ENCODE assay signal across 12 mouse cellular contexts in genomic region chr7:123046473-123047091, GRCm38 (mm10).
DNase-seq lines count a peak whose midpoint lies in the region; ATAC-seq lines count a peak whose summit lies in the region.
"Had no signal": no experiment of that assay in that cellular context is flagged by ENCODE, and none has a peak within 500 bp of the region (broad histone marks: within the 10 kb centered on the region; RNA-seq: fewer than 3 reads in every experiment).

No protein-coding gene starts in this region.

- H3K36me3 ChIP-seq in heart, embryonic 13.5 days: no peaks in the 10 kb centered on the region
- H3K36me3 ChIP-seq in intestine, embryonic 15.5 days: no peaks in the 10 kb centered on the region

- H3K4me2 ChIP-seq in heart, embryonic 13.5 days: peak overlapping the region; percentile 65
- no peak overlapping the region for H3K4me2 ChIP-seq in intestine, embryonic 15.5 days (replicated peaks)

- H3K27ac ChIP-seq in heart, embryonic 13.5 days (replicated peaks): peak overlapping the region; percentile 87
- H3K27ac ChIP-seq in intestine, embryonic 15.5 days: no peak overlapping the region

- peak overlapping the region; percentile 29 for H3K4me3 ChIP-seq in heart, embryonic 13.5 days
- no peak overlapping the region for H3K4me3 ChIP-seq in intestine, embryonic 15.5 days (replicated peaks)

- peak; percentile 15 for DNase-seq in adrenal gland, postnatal 14 days
- DNase-seq in adrenal gland, postnatal 10 days: no peak
- DNase-seq in NIH3T3 (ENCODE audit: low read depth): peak; percentile 51
- DNase-seq in lung, postnatal 25 days (ENCODE audit: low spot score): peak; percentile 23
- no peak for DNase-seq in right cerebral cortex, postnatal 10 days (ENCODE audit: low spot score in 2 of 2)
- DNase-seq in T-cell, adult 2 months (ENCODE audit: low spot score): no peak
- DNase-seq: cerebellum, adult 18-20 months; kidney, adult 18-20 months; layer of hippocampus, adult 9-11 months had no signal

- peak overlapping the region; percentile 33 for H3K9ac ChIP-seq in heart, embryonic 13.5 days
- no peak overlapping the region for H3K9ac ChIP-seq in intestine, embryonic 15.5 days

- 0 out of 2 replicates have a peak, but pooled peaks cover 3% of the 10 kb centered on the region for H3K9me3 ChIP-seq in heart, embryonic 13.5 days
- H3K9me3 ChIP-seq in intestine, embryonic 15.5 days: no peaks in the 10 kb centered on the region

- 20% methylated on average over 13 of the region's 13 CpGs for WGBS in heart, embryonic 13.5 days
- WGBS in intestine, embryonic 15.5 days: 69% methylated on average over 13 of the region's 13 CpGs

- peaks cover 31% of the 10 kb centered on the region for H3K27me3 ChIP-seq in heart, embryonic 13.5 days (replicated peaks)
- no peaks in the 10 kb centered on the region for H3K27me3 ChIP-seq in intestine, embryonic 15.5 days (replicated peaks)

- H3K4me1 ChIP-seq in heart, embryonic 13.5 days: peaks cover 16% of the 10 kb centered on the region
- H3K4me1 ChIP-seq in intestine, embryonic 15.5 days (replicated peaks): no peaks in the 10 kb centered on the region

- peak; percentile 68; the same call in 1 of the 2 replicates for ATAC-seq in heart, embryonic 13.5 days (ENCODE audit: extremely low read depth, insufficient number of reproducible peaks, low FRiP score, low TSS enrichment)
- ATAC-seq in intestine, embryonic 15.5 days: no peak
- ATAC-seq: forebrain, embryonic 14.5 days had no signal

Comparison
In these comparisons a context has a peak if more than half of its experiments do, and no peak if none do; other contexts are left out.
1. DNase-seq: peak in adrenal gland, postnatal 14 days (single experiment), NIH3T3 (single experiment) and lung, postnatal 25 days (single experiment); none in adrenal gland, postnatal 10 days (single experiment), right cerebral cortex, postnatal 10 days (0 of 2) and T-cell, adult 2 months (single experiment).